Mouse (Mus musculus): ENCODE results near the gene Rpl9-ps6.

Gene Rpl9-ps6

DNA sequence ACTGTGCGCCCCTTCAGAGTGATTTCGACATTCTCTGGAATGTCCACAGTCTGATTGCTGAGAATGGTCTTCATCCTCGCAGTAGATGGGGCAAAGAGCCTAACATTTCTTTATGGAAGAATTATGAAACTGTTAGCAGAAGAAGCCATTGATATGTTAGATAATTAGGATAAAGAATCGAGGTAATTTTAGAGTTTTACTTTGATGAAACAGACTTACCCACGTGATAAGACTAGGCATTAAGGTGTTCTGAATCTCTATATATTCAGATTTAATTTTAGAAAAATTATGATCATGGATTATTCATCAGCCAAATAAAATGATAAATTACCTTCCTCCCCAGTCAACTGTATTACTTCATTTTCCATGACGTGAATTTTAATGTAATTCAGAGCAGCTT, at the start of gene Rpl9-ps6:
Gene Rpl9-ps6, minus strand, starts transcription at position 101 of the 400 bp plus-strand sequence.
- ATAC-seq (ENCODE audit: insufficient number of reproducible peaks, low FRiP score, low TSS enrichment), result no peak

GRCm38 (mm10) chr19:32512518-32512917, 46.1 kb upstream of the Rpl9-ps6 start:
- no peak for ATAC-seq (ENCODE audit: insufficient number of reproducible peaks, low FRiP score, low TSS enrichment)

GRCm38 (mm10) chr19:32510962-32511361, 44.6 kb upstream of the Rpl9-ps6 start:
- ATAC-seq (ENCODE audit: insufficient number of reproducible peaks, low FRiP score, low TSS enrichment), result no peak

GRCm38 (mm10) chr19:32510267-32510666, 43.9 kb upstream of the Rpl9-ps6 start:
- no peak for ATAC-seq (ENCODE audit: insufficient number of reproducible peaks, low FRiP score, low TSS enrichment)

DNA sequence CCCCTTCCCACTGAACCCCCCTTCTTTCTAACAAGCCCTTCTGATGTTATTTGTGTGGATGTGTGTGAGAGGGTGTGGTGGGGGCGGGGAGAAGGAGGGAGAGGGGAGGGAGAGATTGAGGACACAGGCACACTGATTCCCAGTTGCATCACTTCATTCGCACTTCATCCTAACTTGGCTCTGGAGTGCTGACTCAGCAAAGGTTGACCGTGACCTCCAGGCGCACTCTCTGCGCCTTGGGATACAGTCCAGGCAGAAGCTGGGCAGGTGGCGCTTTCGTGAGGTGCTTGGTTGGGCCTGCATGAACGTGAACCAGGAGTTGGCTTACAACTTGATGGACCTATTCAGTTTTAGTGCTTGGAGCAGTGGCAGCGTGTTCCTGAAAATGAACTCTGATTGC, 41.1 kb upstream of the Rpl9-ps6 start:
- ATAC-seq (ENCODE audit: insufficient number of reproducible peaks, low FRiP score, low TSS enrichment), result no peak

DNA sequence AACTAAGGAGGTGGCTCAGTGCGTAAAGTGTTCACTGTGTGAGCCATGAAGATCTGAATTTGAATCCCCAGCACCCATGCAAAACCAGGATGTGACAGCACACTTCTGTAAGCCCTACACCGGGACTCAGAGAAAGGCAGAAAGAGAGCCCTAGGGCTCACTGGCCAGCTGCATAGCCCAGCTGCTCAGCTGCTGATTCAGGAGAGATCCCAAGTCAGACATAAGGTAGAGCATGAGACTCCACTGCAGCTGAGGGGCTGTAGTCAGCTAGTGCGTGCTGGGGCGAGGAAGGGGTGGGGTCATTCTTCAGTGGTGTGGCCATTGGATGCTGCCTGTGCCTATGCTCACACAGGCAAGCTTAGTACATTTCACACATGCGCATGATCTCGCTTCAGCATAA, 40.7 kb upstream of the Rpl9-ps6 start:
- no peak for ATAC-seq (ENCODE audit: insufficient number of reproducible peaks, low FRiP score, low TSS enrichment)

DNA sequence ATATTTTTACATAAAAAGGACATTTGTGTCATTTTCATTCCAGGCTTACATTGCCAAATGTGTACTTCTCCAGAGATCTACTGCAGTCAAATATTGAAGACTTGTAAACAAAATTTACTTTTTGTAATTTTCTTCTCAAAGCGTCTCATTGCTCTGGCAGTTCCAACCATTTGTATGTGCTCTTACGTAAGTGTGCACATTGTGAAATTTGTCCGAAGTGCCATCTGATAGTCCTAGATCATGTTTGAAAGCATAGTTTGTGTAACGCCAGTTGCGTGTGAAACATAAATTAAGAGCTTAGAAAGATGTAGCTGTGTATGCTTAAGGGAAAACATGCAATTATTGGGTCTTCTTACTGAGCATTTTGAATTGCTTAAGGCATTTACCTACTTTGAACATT, 40.1 kb upstream of the Rpl9-ps6 start:
- ATAC-seq (ENCODE audit: insufficient number of reproducible peaks, low FRiP score, low TSS enrichment), result no peak

DNA sequence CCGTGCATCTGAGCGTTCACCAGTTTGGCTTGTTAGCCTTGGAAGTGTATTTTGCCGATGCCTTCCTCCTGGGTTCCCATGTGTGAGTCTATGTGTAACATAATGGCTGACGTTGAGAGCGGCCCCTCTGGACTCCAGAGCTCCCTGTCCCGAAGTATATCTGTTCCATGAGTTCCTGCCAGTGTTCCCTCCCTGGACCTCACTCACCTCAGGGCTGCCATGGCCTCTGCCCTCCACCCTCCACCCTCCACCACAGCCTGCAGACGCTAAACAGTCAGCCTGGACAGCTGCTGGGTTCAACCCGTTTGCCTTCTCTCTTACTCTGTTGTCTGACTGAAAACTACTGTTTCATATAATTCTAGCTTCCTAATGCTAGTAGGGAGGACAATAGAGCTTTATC, 39.7 kb upstream of the Rpl9-ps6 start:
- ATAC-seq (ENCODE audit: insufficient number of reproducible peaks, low FRiP score, low TSS enrichment), result no peak

DNA sequence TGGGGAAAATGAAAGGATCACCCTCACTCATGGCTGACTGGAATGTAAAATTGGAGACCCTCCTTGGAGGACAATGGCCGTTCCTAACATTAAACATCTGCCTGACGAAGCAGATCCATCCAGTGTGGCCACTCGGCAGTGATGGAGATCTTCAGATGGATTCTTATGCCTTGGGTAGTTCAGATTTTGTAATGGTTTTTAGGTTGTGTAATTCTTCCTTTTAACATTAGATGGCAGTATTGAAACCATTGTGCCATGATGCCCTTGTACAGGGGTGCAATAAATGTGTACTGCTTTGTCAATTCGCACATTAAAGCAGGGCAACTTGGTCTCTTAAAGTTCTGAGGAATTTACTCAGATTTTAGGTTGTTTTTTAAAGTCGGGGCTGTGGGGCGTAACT, 35.0 kb upstream of the Rpl9-ps6 start:
- ATAC-seq (ENCODE audit: insufficient number of reproducible peaks, low FRiP score, low TSS enrichment), result peak; percentile 56

- ATAC-seq (ENCODE audit: insufficient number of reproducible peaks, low FRiP score, low TSS enrichment), result no peak
Measured at GRCm38 (mm10) chr19:32498002-32498401, 31.6 kb upstream of the Rpl9-ps6 start.

DNA sequence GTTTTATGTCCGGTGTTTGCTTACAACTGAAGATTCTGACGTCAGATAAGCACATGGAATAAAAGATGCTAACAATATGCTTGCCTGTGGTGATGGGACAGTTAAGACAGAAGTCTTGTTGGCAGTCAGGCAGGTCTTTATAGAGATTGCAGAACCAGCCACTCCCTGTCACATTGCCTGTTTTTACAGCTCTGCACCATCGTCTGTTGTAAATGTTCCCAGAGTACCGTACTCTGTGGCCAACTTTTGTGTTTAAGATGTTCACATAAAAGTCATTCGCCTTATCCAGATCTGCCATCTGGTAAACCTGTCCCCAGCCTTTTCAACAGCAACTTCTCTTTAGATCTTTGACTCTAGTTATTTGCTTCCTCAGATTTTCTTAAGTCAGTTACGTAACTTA, 31.0 kb upstream of the Rpl9-ps6 start:
- ATAC-seq (ENCODE audit: insufficient number of reproducible peaks, low FRiP score, low TSS enrichment), result no peak

DNA sequence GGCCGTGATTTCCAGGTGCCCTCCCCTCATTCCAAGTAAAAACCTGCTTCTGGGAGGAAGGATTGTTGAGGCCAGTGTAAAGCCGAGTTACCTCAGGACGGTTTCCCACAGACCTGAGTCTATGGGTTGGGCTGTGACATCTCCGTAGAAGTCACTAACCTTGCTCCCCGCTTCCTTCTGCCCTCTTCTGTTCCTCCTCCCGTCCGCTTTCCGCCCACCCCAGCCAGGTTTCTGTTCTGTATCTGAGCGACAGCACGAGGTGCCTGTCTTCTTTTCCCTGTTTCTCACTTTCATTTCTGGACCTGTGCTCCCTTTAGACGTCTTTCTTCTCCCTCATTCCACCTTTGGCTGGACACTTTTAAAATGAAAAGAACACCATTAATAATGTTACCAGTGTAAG, 28.7 kb upstream of the Rpl9-ps6 start:
- ATAC-seq (ENCODE audit: insufficient number of reproducible peaks, low FRiP score, low TSS enrichment), result no peak

GRCm38 (mm10) chr19:32494611-32495010, 28.2 kb upstream of the Rpl9-ps6 start:
- no peak for ATAC-seq (ENCODE audit: insufficient number of reproducible peaks, low FRiP score, low TSS enrichment)

DNA sequence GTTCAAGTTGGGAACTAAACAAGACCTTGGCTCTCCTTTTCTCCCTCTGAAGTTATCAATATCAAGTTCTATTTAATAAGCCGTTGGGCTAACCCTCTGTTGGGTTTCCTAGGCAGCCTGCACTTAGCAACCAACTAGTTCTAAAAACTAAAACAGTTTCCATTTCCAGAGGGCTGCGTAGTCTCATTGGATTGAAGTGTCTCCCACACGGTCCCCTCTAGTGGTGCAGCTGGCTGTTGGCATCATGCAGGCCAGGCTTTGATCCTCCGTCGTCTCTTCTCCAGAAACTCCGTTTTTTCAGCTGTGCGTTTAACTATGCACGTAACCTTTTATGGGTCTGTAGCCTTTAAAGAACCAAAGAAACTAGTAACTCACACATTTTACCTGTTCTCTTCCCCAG, 27.1 kb upstream of the Rpl9-ps6 start:
- no peak for ATAC-seq (ENCODE audit: insufficient number of reproducible peaks, low FRiP score, low TSS enrichment)

DNA sequence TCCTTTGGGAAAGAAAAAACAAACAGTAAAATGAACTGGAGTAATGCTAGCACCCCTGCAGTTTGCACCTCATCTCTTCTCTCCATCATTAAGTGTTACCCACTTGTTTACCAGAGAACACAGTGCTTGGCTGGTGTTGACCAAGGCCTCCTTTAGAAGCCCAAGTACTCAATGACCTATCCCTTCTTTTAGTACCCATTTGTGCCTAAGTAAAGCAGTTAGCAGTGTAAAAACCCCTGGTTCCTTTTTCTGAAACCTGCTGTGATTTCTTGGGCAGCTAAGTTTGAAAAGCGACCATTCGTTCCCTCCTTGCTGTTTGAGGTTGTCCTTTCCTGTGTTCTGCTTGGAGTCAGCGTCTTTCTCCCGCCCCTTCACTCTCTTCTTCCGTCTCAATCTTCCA, 26.6 kb upstream of the Rpl9-ps6 start:
- no peak for ATAC-seq (ENCODE audit: insufficient number of reproducible peaks, low FRiP score, low TSS enrichment)

DNA sequence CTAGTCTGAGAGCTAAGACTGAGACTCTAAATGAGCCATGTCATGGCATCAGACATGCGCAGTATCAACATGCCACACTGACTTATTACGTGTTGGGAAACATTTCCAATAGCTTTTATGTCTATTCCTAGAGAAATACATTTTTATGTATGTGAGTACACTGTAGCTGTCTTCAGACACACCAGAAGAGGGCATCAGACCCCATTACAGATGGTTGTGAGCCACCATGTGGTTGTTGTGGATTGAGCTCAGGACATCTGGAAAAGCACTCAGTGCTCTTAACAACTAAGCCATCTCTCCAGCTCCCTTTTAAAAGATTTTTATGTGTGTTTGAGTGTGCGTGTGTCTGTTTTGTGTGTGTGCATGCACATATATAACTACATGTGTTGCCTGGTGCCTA, 26.0 kb upstream of the Rpl9-ps6 start:
- no peak for ATAC-seq (ENCODE audit: insufficient number of reproducible peaks, low FRiP score, low TSS enrichment)

GRCm38 (mm10) chr19:32490976-32491375, 24.6 kb upstream of the Rpl9-ps6 start:
- no peak for ATAC-seq (ENCODE audit: insufficient number of reproducible peaks, low FRiP score, low TSS enrichment)

GRCm38 (mm10) chr19:32489166-32489895, 23.0 kb upstream of the Rpl9-ps6 start:
- ATAC-seq (ENCODE audit: insufficient number of reproducible peaks, low FRiP score, low TSS enrichment), result no peak

DNA sequence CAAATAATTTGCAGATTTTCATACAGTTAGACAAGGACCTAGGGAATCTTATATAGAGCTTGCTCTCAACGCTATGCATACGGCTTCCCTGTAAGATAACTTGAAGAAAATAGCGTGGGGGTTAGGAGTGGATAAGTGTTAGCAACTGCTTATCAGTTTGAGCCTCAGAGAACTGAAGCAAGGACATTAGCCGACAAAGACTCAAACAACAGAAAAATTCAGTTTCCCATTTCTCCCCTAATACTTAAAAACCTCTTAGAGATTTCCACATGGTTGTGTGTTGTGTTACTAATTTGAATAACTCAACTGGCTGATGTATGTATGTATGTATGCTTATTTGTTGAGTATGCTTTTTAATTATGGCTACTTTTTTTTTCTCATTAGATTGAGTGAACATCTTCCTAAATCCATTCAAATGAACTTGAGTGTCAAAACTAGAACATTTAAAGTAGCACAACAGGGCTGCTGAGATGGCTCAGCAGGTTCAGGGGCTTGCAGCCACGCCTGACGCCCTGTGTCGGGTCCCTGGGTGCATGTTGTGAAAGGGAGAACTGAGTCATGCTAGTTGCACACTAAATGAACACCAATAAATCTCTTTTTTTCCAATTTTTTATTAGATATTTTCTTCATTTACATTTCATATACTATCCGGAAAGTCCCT, 21.3 kb upstream of the Rpl9-ps6 start:
- no peak for ATAC-seq (ENCODE audit: insufficient number of reproducible peaks, low FRiP score, low TSS enrichment)

DNA sequence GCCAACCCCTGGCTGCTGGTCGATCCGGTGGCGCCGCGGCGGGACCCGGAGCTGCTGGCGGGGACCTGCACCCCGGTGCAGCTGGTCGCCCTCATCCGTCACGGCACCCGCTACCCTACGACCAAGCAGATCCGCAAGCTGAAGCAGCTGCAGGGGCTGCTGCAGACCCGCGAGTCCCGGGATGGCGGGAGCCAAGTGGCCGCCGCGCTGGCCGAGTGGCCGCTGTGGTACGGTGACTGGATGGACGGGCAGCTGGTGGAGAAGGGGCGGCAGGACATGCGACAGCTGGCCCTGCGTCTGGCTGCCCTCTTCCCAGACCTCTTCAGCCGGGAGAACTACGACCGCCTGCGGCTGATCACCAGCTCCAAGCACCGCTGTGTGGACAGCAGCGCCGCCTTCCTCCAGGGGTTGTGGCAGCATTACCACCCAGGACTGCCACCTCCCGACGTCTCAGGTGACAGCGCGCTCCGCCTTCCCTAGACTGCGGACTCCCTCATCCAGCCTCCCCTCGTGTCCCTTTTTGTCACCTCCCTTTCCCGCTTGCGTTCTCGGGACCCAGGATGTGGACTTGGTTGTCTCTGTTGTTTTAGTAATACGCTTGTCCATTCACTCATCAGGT, 19.8 kb upstream of the Rpl9-ps6 start:
- peak; percentile 78 for ATAC-seq (ENCODE audit: insufficient number of reproducible peaks, low FRiP score, low TSS enrichment)

- ATAC-seq (ENCODE audit: insufficient number of reproducible peaks, low FRiP score, low TSS enrichment), result peak; percentile 90
Measured at GRCm38 (mm10) chr19:32485681-32486105, 19.3 kb upstream of the Rpl9-ps6 start, which contains the start of gene Minpp1. Gene Minpp1 (plus strand): TSS chr19:32485769.
